In the genomic region with DNA sequence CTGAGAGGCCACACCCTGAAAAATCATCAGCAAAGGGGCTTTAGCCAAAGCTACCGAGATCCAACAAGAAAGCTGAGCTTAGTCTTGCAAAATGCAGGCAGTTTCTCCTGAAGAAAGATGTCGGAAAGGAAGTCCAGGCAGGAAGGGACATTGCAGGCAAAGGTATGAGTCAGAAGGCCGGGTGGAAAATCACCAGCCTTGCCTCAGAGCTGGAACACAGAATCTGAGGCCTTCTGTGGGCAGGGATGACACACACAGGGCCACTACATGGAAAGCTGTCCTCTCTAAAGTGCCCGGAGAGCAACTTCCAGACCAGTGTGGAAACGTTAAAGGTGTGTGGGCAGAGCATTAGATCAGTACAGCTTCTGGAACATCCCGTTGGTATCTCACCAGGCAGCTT, we compare ENCODE assay signal across 22 mouse cellular contexts.
DNase-seq lines count a peak whose midpoint lies in the region; TF ChIP-seq lines count a peak whose summit lies in the region.
"Had no signal": no experiment of that assay in that cellular context is flagged by ENCODE, and none has a peak within 500 bp of the region (broad histone marks: within the 10 kb centered on the region; RNA-seq: fewer than 3 reads in every experiment).

No protein-coding gene starts in this region.

- H3K4me3 ChIP-seq in testis, adult 2 months (ENCODE audit: control insufficient read depth, low read depth, low read length) = peak overlapping the region; percentile 2
- H3K4me3 ChIP-seq: forebrain, embryonic 10.5 days; forebrain, embryonic 13.5 days; heart, embryonic 12.5 days; heart, embryonic 15.5 days had no signal

- H3K27ac ChIP-seq in testis, adult 2 months (ENCODE audit: control insufficient read depth, insufficient read depth, low read depth, low read length) = no peak overlapping the region
- H3K27ac ChIP-seq: forebrain, embryonic 13.5 days; heart, embryonic 15.5 days; hindbrain, embryonic 14.5 days; hindbrain, postnatal 0 days had no signal

- peaks cover 6% of the 10 kb centered on the region for H3K4me1 ChIP-seq in testis, adult 2 months (ENCODE audit: control insufficient read depth, insufficient read depth, low read length)
- H3K4me1 ChIP-seq: heart, embryonic 12.5 days; heart, embryonic 15.5 days had no signal

- H3K36me3 ChIP-seq in testis, adult 2 months (ENCODE audit: control insufficient read depth, insufficient read depth, low read length) = no peaks in the 10 kb centered on the region
- H3K36me3 ChIP-seq: forebrain, embryonic 10.5 days; heart, embryonic 12.5 days; heart, embryonic 15.5 days had no signal

- no peaks in the 10 kb centered on the region for H3K27me3 ChIP-seq in testis, adult 2 months (ENCODE audit: control insufficient read depth, insufficient read depth, low read length)
- H3K27me3 ChIP-seq: heart, embryonic 15.5 days had no signal

- no peak for TF ChIP-seq POLR2A in testis, adult 2 months (IDR thresholded peaks at IDR 0.05; ENCODE audit: control insufficient read depth, low read depth, low read length)

- no peak for DNase-seq in testis, postnatal 14 days (ENCODE audit: low spot score)
- DNase-seq in adrenal gland, adult 2 months = peak; percentile 84
- peak; percentile 69 for DNase-seq in adrenal gland, postnatal 14 days
- no peak for DNase-seq in left cerebral cortex, adult 9 months (ENCODE audit: low spot score in 2 of 2)
- DNase-seq in layer of hippocampus, postnatal 25 days (ENCODE audit: extremely low spot score in 1 of 2, low spot score in 1 of 2) = no peak
- DNase-seq in heart, adult 9 months (ENCODE audit: low spot score in 2 of 2) = no peak
- DNase-seq: cerebellum, adult 11-12 months; cerebellum, adult 8-10 months; cerebellum, postnatal 14 days; gastrocnemius, postnatal 10 days; gastrocnemius, postnatal 36 days; heart, adult 11 months; heart, postnatal 10 days; heart, postnatal 4 days; kidney, adult 18-20 months had no signal

- TF ChIP-seq CTCF in testis, adult 2 months (IDR thresholded peaks at IDR 0.05; ENCODE audit: control insufficient read depth, insufficient read depth, insufficient replicate concordance, low read depth, low read length) = no peak

Comparison
In these comparisons a context has a peak if more than half of its experiments do, and no peak if none do; other contexts are left out.
1. DNase-seq: peak in adrenal gland, adult 2 months (single experiment) and adrenal gland, postnatal 14 days (single experiment); none in testis, postnatal 14 days (single experiment), left cerebral cortex, adult 9 months (0 of 2), layer of hippocampus, postnatal 25 days (0 of 2) and heart, adult 9 months (0 of 2).